Comparison of ENCODE assay signal across 21 mouse cellular contexts in the genomic region with DNA sequence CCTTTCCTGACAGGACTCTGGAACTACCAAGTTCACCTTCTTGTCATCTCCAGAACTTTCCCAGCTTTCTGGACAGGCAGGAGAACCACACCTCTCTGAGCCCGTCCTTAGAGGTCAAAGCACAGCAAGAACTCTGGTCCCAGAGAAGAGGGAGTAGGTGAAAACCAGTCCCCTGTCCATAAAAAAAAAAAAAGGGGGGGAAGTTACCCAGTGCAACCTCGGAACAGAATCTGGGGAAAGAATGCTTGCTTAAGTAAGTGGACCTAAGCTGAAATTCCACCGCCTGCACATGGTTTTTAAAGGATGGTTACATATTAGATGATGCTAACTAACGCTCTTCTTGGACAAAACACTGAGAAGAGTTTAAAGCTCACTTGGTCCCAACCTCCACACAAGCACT.
DNase-seq lines count a peak whose midpoint lies in the region; ATAC-seq lines count a peak whose summit lies in the region.
"Had no signal": no experiment of that assay in that cellular context is flagged by ENCODE, and none has a peak within 500 bp of the region (broad histone marks: within the 10 kb centered on the region; RNA-seq: fewer than 3 reads in every experiment).

No protein-coding gene starts in this region.

- H3K4me3 ChIP-seq in kidney, embryonic 14.5 days (ENCODE audit: low read length) = no peak overlapping the region
- H3K4me3 ChIP-seq: embryonic facial prominence, embryonic 12.5 days; embryonic facial prominence, embryonic 15.5 days; gastrocnemius, adult 2 months; hindbrain, embryonic 12.5 days; hindbrain, embryonic 15.5 days had no signal

- H3K27ac ChIP-seq in kidney, embryonic 14.5 days (ENCODE audit: low read depth, low read length) = no peak overlapping the region
- H3K27ac ChIP-seq: embryonic facial prominence, embryonic 12.5 days; embryonic facial prominence, embryonic 15.5 days; gastrocnemius, adult 2 months; hindbrain, embryonic 12.5 days; hindbrain, embryonic 15.5 days had no signal

- DNase-seq in kidney, adult 8-10 months = peak; percentile 23 to 42
- DNase-seq in kidney, postnatal 10 days = no peak
- peak; percentile 25 to 46 for DNase-seq in kidney, postnatal 36 days
- DNase-seq in R1 (ENCODE audit: low read depth, low spot score) = peak; percentile 4
- no peak for DNase-seq in thymus, postnatal 4 days
- DNase-seq: adrenal gland, postnatal 10 days; adrenal gland, postnatal 36 days; cerebellum, adult 11 months; cerebellum, adult 2 months; cerebellum, adult 9-11 months; cerebellum, postnatal 25 days; forebrain, postnatal 0 days; gastrocnemius, adult 2 months; gastrocnemius, postnatal 14 days had no signal

- H3K9me3 ChIP-seq in kidney, embryonic 14.5 days (ENCODE audit: control insufficient read depth, low read length) = no peaks in the 10 kb centered on the region
- H3K9me3 ChIP-seq: embryonic facial prominence, embryonic 12.5 days; embryonic facial prominence, embryonic 15.5 days; hindbrain, embryonic 12.5 days; hindbrain, embryonic 15.5 days had no signal

- ATAC-seq in kidney, embryonic 14.5 days (ENCODE audit: low FRiP score, low TSS enrichment) = no peak
- ATAC-seq: CD4-positive, CD25-positive, alpha-beta regulatory T cell, adult 4 months; forebrain, postnatal 0 days had no signal

- no peaks in the 10 kb centered on the region for H3K4me1 ChIP-seq in kidney, embryonic 14.5 days (ENCODE audit: control insufficient read depth, insufficient read depth, low read length)
- H3K4me1 ChIP-seq: hindbrain, embryonic 12.5 days; hindbrain, embryonic 15.5 days had no signal

- WGBS in kidney, embryonic 14.5 days = 66% methylated on average over 4 of the region's 4 CpGs

- no peak overlapping the region for H3K9ac ChIP-seq in kidney, embryonic 14.5 days (ENCODE audit: low read depth, low read length)
- H3K9ac ChIP-seq: embryonic facial prominence, embryonic 12.5 days; embryonic facial prominence, embryonic 15.5 days; forebrain, postnatal 0 days; hindbrain, embryonic 12.5 days; hindbrain, embryonic 15.5 days had no signal

- no peaks in the 10 kb centered on the region for H3K36me3 ChIP-seq in kidney, embryonic 14.5 days (ENCODE audit: control insufficient read depth, insufficient read depth, low read length)
- H3K36me3 ChIP-seq: embryonic facial prominence, embryonic 12.5 days; embryonic facial prominence, embryonic 15.5 days; hindbrain, embryonic 12.5 days; hindbrain, embryonic 15.5 days had no signal

- H3K4me2 ChIP-seq in kidney, embryonic 14.5 days (replicated peaks; ENCODE audit: low read depth, low read length) = no peak overlapping the region
- H3K4me2 ChIP-seq: embryonic facial prominence, embryonic 12.5 days; embryonic facial prominence, embryonic 15.5 days; heart, embryonic 11.5 days; hindbrain, embryonic 12.5 days; hindbrain, embryonic 15.5 days had no signal

- H3K27me3 ChIP-seq in kidney, embryonic 14.5 days (ENCODE audit: control insufficient read depth, insufficient read depth, low read length) = no peaks in the 10 kb centered on the region
- H3K27me3 ChIP-seq: embryonic facial prominence, embryonic 12.5 days; embryonic facial prominence, embryonic 15.5 days; hindbrain, embryonic 12.5 days; hindbrain, embryonic 15.5 days had no signal

Comparison
In these comparisons a context has a peak if more than half of its experiments do, and no peak if none do; other contexts are left out.
1. DNase-seq: peak in kidney, adult 8-10 months (2 of 2), kidney, postnatal 36 days (2 of 2) and R1 (single experiment); none in kidney, postnatal 10 days (single experiment) and thymus, postnatal 4 days (single experiment).